Mouse (Mus musculus) liver, postnatal 0 days (tissue): ENCODE results near the gene Coq9.

ENCODE experiments used
- CTCF ChIP-seq: sonication (generic); IDR thresholded peaks from 2 replicates; pipeline ENCODE4 v1.5.1; 2016; ENCODE audit warnings: antibody characterized with exemption, low read depth
- EP300 ChIP-seq: IDR thresholded peaks from 2 replicates; pipeline ENCODE4 v1.6.1; 2016; ENCODE audit warnings: antibody characterized with exemption, low read depth, mild to moderate bottlenecking

GRCm38 (mm10) chr8:94888383-94889036, 50.4 kb downstream of the Coq9 start:
- TF ChIP-seq CTCF, result no peak
- TF ChIP-seq EP300, result no peak
